Mouse (Mus musculus) thymus, postnatal 4 days (tissue): ENCODE data around the gene Wnt7a.

Experiments
- DNase-seq: peaks from one replicate; pipeline ENCODE4 v3.0.0; 2021

Gene Wnt7a

DNA sequence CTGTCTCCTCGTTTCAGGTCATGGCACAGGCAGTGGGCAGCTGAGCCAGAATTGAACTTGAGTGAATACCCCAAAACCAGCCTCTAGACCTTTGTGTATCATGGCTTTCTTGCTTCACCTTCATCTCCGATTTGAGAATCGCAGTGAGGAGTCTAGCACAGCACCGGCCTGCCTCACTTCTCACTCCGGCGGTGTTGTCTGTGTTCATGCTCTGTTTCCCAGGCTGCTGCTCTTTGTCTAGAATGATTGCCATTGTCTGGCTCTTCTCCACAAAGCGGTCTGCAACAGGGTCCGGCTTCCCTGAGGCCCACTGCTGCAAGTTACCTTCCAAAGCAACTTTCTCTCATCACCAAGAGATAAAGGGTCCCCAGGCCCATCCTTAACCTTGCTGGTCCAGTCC is 79.3 kb downstream of the Wnt7a start:
- no peak for DNase-seq

DNA sequence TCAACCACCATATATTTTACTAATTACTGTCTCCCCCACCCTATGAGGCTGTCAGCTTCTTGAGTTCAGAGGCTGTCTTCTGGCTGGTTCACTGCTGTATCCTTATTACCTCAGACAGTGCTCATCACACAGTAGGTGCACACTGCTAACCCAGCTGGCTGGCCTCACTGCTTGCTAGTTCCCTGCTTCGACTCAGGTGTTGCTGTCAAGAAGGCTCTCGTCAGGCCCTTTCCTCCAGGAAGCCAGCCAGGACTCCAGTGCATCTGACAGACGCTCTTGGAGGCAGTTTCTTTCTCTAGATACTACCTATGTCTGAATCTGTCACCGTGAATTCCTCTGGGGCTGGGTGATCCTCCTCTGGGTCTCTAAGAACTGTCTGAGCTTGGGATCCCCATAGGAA is 85.6 kb downstream of the Wnt7a start:
- no peak for DNase-seq

DNA sequence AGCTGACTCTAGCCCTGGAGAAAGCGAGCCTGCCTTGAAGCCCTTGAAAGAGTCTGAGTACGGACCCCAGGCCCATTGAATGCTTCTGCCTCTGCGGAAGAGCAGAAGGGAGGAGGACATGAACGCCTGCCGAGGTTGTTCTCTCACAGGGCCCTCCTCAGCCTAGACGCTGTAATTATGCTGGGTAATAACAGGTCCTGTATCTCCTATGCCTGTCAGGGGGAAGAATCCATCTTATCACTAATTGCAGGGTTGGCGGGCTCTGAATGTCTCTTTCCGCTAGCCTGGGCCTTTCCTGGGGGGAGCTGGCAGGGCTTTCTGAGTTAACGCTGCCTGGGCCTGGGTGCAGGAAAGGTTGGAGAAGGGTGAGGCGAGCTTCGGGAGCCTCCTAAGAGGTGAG is 86.4 kb downstream of the Wnt7a start:
- DNase-seq: no peak

DNA sequence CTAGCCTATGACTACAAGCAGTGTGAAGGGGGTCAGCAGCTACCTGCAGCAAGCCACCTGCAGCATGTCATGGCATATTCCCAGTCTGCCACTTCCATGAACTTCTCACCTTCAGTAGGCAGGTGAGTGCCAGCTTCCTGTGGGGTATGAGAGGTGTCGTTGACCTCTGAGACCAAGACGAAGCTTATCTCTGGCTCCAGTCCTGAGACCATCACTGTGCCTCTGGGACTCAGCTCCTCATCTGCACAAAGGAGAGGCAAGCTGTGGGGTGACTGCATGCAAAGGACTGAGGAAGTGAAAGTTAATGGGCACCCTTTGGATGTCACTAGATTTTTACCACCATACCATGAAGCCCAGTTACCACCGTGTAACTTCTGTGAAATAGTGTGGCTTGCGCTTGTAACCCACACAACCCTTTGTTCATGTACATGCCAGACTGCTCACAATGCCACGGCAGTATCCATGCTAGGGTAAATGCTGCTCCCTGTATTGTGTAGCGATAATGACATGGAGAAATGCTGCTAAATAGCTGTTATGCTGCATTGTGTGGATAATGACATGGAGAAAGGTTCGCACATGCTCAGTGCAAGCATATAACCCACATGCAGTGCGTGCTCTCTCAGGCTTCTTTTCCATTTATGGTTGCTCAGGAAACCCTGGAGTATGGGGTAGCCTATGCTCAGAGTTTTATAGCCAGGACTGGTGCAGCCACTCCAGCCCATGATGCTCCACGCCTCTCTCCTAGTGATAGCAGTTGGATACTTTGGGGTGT is 89.0 kb downstream of the Wnt7a start:
- DNase-seq: no peak
